Mouse (Mus musculus) monocyte, adult 5-6 weeks (primary cell): Measurements from ENCODE around the gene Crebzf. TPM values are rescaled to one million over a fixed set of nuclear protein-coding genes. Genes with fewer than 3 reads are reported as not detected.

ENCODE experiments used
- ATAC-seq: fragments of 153-309, 156-312 bp; replicated peaks from 2 replicates; pipeline ENCODE4 v1.8.0; 2017; ENCODE audit warnings: mild to moderate bottlenecking; ENCODE audit not compliant: low TSS enrichment, insufficient number of reproducible peaks, severe bottlenecking, poor library complexity, low FRiP score
- total RNA-seq: library from RNA; stranded (forward); fragments of 200-1000, 200-491, 200-594 nt; gene quantifications from 3 replicates; pipeline ENCODE4 v1.2.3, GENCODE M21; 2017

The Crebzf gene
- total RNA-seq, 1 experiment from 2014 or later: 111 TPM

DNA sequence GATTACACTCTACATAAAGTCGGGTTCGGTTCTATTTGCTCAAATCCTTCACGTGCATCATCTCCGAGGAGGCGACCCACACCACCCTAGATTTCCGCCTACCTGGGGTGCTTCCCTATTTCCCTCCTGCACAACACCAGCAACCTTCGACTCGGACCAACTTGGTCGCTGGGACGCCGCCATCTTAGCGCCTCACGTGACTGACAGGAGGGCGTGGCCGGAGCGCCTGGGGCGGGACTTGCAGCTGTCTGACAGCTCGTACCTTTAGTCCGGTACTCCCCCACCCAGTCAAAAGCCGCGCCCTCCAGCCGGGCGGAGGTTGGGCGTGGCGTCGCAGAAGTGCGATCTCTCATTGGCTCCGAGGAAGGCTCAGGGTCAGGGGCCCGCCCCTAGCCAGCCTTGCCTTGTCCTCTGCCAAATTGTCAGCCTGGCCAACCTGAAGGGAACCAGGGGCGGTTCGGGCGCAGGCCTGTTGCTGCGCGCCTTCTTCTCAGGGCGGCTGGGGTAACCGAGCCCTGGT, 33.3 kb downstream of the Crebzf start, which contains the start of gene Tmem126b:
Gene Tmem126b, minus strand, starts transcription at position 209 of the 520 bp plus-strand sequence.
- ATAC-seq: peak; percentile 99

DNA sequence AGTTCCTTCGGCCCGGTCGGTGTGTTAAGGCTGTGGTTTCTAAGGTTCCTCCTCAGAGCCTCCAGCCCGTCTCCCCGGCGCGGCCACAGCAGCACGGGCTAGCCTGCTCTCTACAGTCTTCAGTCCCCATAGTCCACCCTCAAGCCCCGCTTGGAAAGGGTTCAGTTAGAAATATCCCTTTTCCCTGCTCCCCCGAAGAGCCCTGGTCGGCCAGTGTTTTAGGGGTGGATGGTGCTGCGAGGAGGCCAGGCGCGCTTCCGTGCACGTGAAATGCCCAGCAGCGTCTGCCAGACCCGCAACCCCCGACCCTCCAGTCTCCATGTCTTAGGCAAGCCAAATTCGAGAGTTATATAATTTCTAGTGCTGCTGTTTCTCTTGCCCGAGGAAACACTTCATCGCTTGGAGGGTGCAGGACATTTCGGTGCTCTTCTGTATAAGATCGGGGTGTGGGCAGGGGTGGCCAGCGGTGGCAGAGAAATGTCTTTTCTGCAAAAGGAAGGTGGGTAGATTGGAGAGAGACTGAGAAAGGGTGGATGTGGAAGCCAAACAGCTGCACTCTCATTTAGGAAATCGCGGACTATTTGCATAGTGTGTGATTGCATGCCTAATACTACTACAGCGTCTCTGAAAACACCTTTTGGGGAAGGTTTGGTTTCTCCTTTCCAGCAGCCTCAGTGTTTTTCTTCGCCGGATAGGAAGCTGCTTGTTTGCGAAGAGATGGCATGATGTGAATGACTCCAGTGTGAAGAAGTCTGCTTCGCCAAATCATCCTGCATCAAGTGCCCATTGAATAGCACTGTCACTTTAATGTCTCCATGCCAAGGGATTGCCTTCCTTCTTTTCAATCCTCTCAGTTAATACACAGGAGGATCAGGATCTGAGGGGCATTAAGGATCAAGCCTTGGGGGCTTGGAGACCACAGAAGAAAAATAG, 34.0 kb downstream of the Crebzf start, which contains the start of gene Dlg2:
Gene Dlg2, plus strand, starts transcription at position 360 of the 933 bp plus-strand sequence.
- ATAC-seq: no peak

DNA sequence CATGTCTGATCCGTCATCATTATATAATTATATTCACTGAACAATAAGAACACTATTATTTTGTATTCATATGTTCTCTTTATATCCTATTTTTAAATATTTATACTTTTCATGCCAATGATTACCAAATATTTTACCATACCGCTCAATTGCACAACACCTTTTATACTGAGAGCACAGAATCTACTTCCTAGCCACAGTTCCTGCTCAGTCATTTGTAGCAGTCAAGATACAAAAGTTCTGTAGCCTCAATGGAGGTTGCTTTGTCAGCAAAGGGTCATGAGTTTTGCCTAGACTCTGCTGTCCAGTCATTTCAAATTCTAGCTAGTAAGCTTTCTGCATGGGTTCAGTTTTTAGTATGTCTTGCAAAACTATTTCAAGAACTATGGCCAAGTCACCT, 40.1 kb downstream of the Crebzf start:
- no peak for ATAC-seq

Other genes with a start within 250 kb of the Crebzf start
- not detected in 3 replicates for gene Ccdc83, start 177.0 kb upstream of the Crebzf start, total RNA-seq
- 36.5 to 148 TPM (median 38.1 TPM) in 3 replicates for gene Sytl2, start 140.5 kb upstream of the Crebzf start, total RNA-seq
- gene Ccdc89, start 16.2 kb upstream of the Crebzf start, total RNA-seq: 0.53 to 0.78 TPM in 2 of 3 replicates, not detected in the other
- 25.4 to 47.1 TPM (median 42.7 TPM) in 3 replicates for gene Tmem126a, start 14.5 kb downstream of the Crebzf start, total RNA-seq
- gene Tmem126b, start 33.3 kb downstream of the Crebzf start, total RNA-seq: 5.9 to 8.8 TPM (median 8.7 TPM) in 3 replicates
- 0.96 to 2.9 TPM (median 1.7 TPM) in 3 replicates for gene Dlg2, start 33.9 kb downstream of the Crebzf start, total RNA-seq